Mouse (Mus musculus) stomach, embryonic 16.5 days (tissue): ENCODE results near the gene Il21r. TPM values are rescaled to one million over a fixed set of nuclear protein-coding genes. Genes with fewer than 3 reads are reported as not detected.

Source experiments
- ATAC-seq: fragments of 200-750 bp; cut with Nextera tagmentation; 2 replicates; pipeline ENCODE4 v1.8.0; 2017; ENCODE audit warnings: moderate number of reproducible peaks, moderate TSS enrichment; ENCODE audit not compliant: insufficient read depth, low FRiP score
- H3K27ac ChIP-seq: fragments of 300-500 bp; sonication (generic); 2 replicates; pipeline ENCODE4 v1.5.1; 2014; ENCODE audit warnings: low read length
- H3K27me3 ChIP-seq: fragments of 300-500 bp; sonication (generic); 2 replicates; pipeline ENCODE4 v1.6.1; 2014; ENCODE audit warnings: low read length, control low read depth, mixed read lengths; ENCODE audit not compliant: control insufficient read depth, insufficient read depth
- H3K36me3 ChIP-seq: fragments of 300-500 bp; sonication (generic); 2 replicates; pipeline ENCODE4 v1.6.1; 2014; ENCODE audit warnings: low read length; ENCODE audit not compliant: control insufficient read depth, insufficient read depth
- H3K4me1 ChIP-seq: fragments of 300-500 bp; sonication (generic); 2 replicates; pipeline ENCODE4 v1.6.1; 2014; ENCODE audit warnings: low read length, control low read depth, mixed read lengths; ENCODE audit not compliant: control insufficient read depth, insufficient read depth
- H3K4me2 ChIP-seq: fragments of 300-500 bp; sonication (generic); 2 replicates; pipeline ENCODE4 v1.6.1; 2014; ENCODE audit warnings: low read depth, low read length, mixed read lengths
- H3K4me3 ChIP-seq: fragments of 300-500 bp; sonication (generic); replicated peaks from 2 replicates; pipeline ENCODE4 v1.5.1; 2014; ENCODE audit warnings: mild to moderate bottlenecking, low read length
- H3K9ac ChIP-seq: fragments of 300-500 bp; sonication (generic); 2 replicates; pipeline ENCODE4 v1.6.1; 2014; ENCODE audit warnings: low read length
- H3K9me3 ChIP-seq: fragments of 300-500 bp; sonication (generic); replicated peaks from 2 replicates; pipeline ENCODE4 v1.6.1; 2016; ENCODE audit warnings: low read length, control low read depth; ENCODE audit not compliant: control insufficient read depth
- WGBS: fragments of 180-500 bp; shearing (Covaris S2); extraction: QIAGEN DNeasy Blood & Tissue Kit; methylation state at CpG from one replicate; pipeline ENCODE4 v1.1.7; 2014; 5-methylcytosine and 5-hydroxymethylcytosine counted together
- polyA plus RNA-seq: library from polyadenylated mRNA; unstranded; fragments of >200 nt; fragmentation: Nextera tagmentation; extraction: Ambion mirVana; gene quantifications from 2 replicates; pipeline ENCODE4 v1.2.1, GENCODE M21; 2015

Il21r gene
- polyA plus RNA-seq, 1 experiment from 2014 or later: 0.70 TPM

DNA sequence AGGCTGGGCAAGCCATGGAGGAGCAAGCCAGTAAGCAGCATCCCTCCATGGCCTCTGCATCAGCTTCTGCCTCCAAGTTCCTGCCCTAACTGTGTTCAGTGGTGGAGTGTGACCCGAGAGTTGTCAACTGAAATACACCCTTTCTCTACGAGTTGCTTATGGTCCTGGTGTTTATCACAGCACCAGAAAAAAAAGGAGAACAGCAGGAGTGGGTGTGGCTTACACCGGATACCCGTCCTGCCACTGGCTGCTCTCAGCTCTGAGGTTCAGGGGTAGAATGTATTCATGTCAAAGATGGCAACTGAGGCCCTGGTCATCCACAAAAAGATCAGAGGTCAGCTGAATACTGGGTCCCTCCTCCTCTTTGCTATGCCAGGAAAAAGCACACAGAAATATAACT, 16.8 kb downstream of the Il21r start:
- Histone ChIP-seq H3K4me1 (no peaks in the 10 kb centered on the region), H3K9ac (no peak overlapping the region), H3K27me3 (no peaks in the 10 kb centered on the region), H3K4me3 (no peak overlapping the region), H3K36me3 (no peaks in the 10 kb centered on the region), H3K4me2 (no peak overlapping the region), H3K9me3 (no peaks in the 10 kb centered on the region), H3K27ac (no peak overlapping the region)
- ATAC-seq: no peak
- 65% methylated on average over 4 of the region's 4 CpGs for WGBS

DNA sequence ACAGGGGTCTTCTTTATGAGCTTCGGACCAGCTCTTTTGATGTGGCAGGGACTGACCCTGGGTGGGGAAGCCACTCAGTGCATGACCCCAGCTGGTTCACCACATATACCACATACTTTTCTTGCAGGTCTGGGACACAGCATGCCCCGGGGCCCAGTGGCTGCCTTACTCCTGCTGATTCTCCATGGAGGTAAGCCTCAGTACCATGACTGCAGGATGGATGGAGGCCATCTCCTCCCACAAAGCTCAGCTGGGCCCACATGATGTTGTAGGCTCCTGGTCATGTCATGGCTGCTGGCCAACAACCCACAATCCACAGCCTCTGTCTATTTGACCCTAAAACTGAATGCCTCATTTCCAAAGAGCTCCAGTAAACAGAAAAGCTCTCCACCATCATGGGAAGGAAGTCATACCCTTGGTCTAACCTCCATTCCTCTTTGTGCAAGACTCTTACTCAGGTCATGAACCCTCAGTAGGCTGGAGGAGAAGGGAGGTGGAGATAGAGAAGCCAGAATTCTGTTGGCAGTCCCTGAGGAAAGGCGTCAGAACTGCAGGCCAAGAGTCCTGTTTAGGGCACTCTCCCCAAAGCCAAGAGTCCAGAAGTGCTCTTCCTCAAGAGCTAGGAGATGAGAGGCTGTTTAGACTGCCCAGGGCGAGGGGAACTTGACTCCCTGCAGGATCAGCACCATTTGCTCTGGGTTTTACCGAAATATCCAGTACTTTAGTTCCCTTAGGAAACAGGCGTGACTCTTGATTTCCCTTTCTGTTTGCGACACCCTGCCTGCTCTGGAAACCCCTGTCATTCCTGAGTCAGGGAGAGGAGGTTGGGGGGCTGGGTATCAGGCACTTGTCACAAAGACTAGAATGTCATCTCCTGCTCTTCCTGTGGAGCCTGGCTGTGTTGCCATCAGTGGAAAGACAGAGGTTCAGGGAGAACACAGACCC, 19.8 kb downstream of the Il21r start:
- 70% methylated on average over 7 of the region's 7 CpGs for WGBS
- H3K27ac ChIP-seq: no peak overlapping the region
- ATAC-seq: no peak

GRCm38 (mm10) chr7:125625219-125625618, 22.0 kb downstream of the Il21r start:
- Histone ChIP-seq H3K9me3 (0 out of 2 replicates have a peak, but pooled peaks cover 4% of the 10 kb centered on the region), H3K27me3 (no peaks in the 10 kb centered on the region), H3K4me3 (no peak overlapping the region), H3K27ac (no peak overlapping the region), H3K4me1 (no peaks in the 10 kb centered on the region), H3K9ac (no peak overlapping the region), H3K4me2 (no peak overlapping the region), H3K36me3 (no peaks in the 10 kb centered on the region)
- 59% methylated on average over 4 of the region's 4 CpGs for WGBS
- no peak for ATAC-seq

More for the DNA sequence above, 19.8 kb downstream of the Il21r start:
- Histone ChIP-seq H3K27me3 (no peaks in the 10 kb centered on the region), H3K9me3 (no peaks in the 10 kb centered on the region), H3K4me2 (no peak overlapping the region), H3K36me3 (no peaks in the 10 kb centered on the region), H3K4me1 (no peaks in the 10 kb centered on the region), H3K9ac (no peak overlapping the region), H3K4me3 (no peak overlapping the region)

- ATAC-seq: no peak
- 48% methylated on average over 7 of the region's 7 CpGs for WGBS
Observed at GRCm38 (mm10) chr7:125625829-125626228, 22.6 kb downstream of the Il21r start.

DNA sequence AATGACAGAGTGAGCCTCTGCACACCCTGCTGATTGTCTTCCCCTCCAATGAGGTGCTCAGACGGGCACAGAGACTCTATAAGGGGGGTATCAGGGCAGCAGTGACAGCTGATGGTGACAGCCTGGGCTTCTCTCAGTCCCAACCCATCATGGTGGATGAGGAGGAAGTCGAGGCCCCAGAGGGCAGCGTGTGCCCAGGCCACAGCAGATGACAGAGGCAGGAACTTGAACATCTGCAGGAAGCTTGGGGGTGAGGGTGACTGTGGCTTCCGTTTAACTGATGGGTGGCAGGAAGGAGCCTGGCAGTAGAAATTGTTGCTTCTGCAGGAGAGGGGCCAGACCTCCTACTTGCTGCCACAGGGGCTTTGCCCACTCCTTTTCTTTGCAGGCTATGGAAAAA, 27.1 kb downstream of the Il21r start:
- H3K4me3 ChIP-seq: no peak overlapping the region
- ATAC-seq: no peak
- no peak overlapping the region for H3K27ac ChIP-seq
- 44% methylated on average over 4 of the region's 4 CpGs for WGBS
- H3K9me3 ChIP-seq: 0 out of 2 replicates have a peak, but pooled peaks cover 4% of the 10 kb centered on the region
- no peak overlapping the region for H3K4me2 ChIP-seq
- H3K4me1 ChIP-seq: peaks cover 11% of the 10 kb centered on the region
- H3K36me3 ChIP-seq: no peaks in the 10 kb centered on the region
- no peak overlapping the region for H3K9ac ChIP-seq
- no peaks in the 10 kb centered on the region for H3K27me3 ChIP-seq

More at GRCm38 (mm10) chr7:125625829-125626228, 22.6 kb downstream of the Il21r start:
- 0 out of 2 replicates have a peak, but pooled peaks cover 4% of the 10 kb centered on the region for H3K9me3 ChIP-seq
- no peaks in the 10 kb centered on the region for H3K27me3 ChIP-seq
- no peak overlapping the region for H3K27ac ChIP-seq
- no peaks in the 10 kb centered on the region for H3K4me1 ChIP-seq
- no peak overlapping the region for H3K4me3 ChIP-seq
- no peak overlapping the region for H3K9ac ChIP-seq
- no peak overlapping the region for H3K4me2 ChIP-seq
- H3K36me3 ChIP-seq: no peaks in the 10 kb centered on the region

- ATAC-seq: no peak
- H3K27ac ChIP-seq: no peak overlapping the region
- H3K9ac ChIP-seq: no peak overlapping the region
- H3K4me2 ChIP-seq: no peak overlapping the region
- no peaks in the 10 kb centered on the region for H3K27me3 ChIP-seq
- WGBS: 86% methylated on average over 3 of the region's 3 CpGs
- peaks cover 11% of the 10 kb centered on the region for H3K4me1 ChIP-seq
- H3K9me3 ChIP-seq: 0 out of 2 replicates have a peak, but pooled peaks cover 4% of the 10 kb centered on the region
- no peak overlapping the region for H3K4me3 ChIP-seq
- H3K36me3 ChIP-seq: no peaks in the 10 kb centered on the region
Observed at GRCm38 (mm10) chr7:125630989-125631388, 27.8 kb downstream of the Il21r start.

GRCm38 (mm10) chr7:125637220-125638140, 34.3 kb downstream of the Il21r start:
- Histone ChIP-seq H3K4me3 (no peak overlapping the region), H3K9me3 (no peaks in the 10 kb centered on the region), H3K9ac (no peak overlapping the region), H3K36me3 (peaks cover 10% of the 10 kb centered on the region), H3K27ac (no peak overlapping the region), H3K27me3 (no peaks in the 10 kb centered on the region), H3K4me2 (no peak overlapping the region), H3K4me1 (peaks cover 3% of the 10 kb centered on the region; the same call in 1 of the 2 replicates)
- WGBS: 77% methylated on average over 8 of the region's 8 CpGs
- ATAC-seq: no peak

GRCm38 (mm10) chr7:125638376-125638775, 35.1 kb downstream of the Il21r start:
- H3K36me3 ChIP-seq: peaks cover 15% of the 10 kb centered on the region
- ATAC-seq: no peak
- no peaks in the 10 kb centered on the region for H3K27me3 ChIP-seq
- H3K4me3 ChIP-seq: no peak overlapping the region
- H3K27ac ChIP-seq: no peak overlapping the region
- no peaks in the 10 kb centered on the region for H3K9me3 ChIP-seq
- H3K4me2 ChIP-seq: no peak overlapping the region
- H3K4me1 ChIP-seq: no peaks in the 10 kb centered on the region
- H3K9ac ChIP-seq: no peak overlapping the region
- 75% methylated on average over 6 of the region's 6 CpGs for WGBS
